Mouse (Mus musculus) limb, embryonic 10.5 days (tissue): Measurements from ENCODE around the gene Vgf. TPM values are rescaled to one million over a fixed set of nuclear protein-coding genes. Genes with fewer than 3 reads are reported as not detected.

ENCODE experiments used
- DNase-seq: peaks from one replicate; pipeline ENCODE4 v3.0.0-alpha.2; 2017; ENCODE audit warnings: low spot score
- H3K27ac ChIP-seq: fragments of 300-500 bp; sonication (generic); 2 replicates; pipeline ENCODE4 v1.5.1; 2016; ENCODE audit warnings: mild to moderate bottlenecking
- H3K27me3 ChIP-seq: fragments of 300-500 bp; sonication (generic); 2 replicates; pipeline ENCODE4 v1.6.1; 2016; ENCODE audit warnings: low read depth, mild to moderate bottlenecking; ENCODE audit not compliant: poor library complexity, severe bottlenecking
- H3K36me3 ChIP-seq: fragments of 300-500 bp; sonication (generic); 2 replicates; pipeline ENCODE4 v1.6.1; 2016; ENCODE audit warnings: mild to moderate bottlenecking, moderate library complexity
- H3K4me1 ChIP-seq: fragments of 300-500 bp; sonication (generic); 2 replicates; pipeline ENCODE4 v1.6.1; 2016
- H3K4me3 ChIP-seq: fragments of 300-500 bp; sonication (generic); 2 replicates; pipeline ENCODE4 v1.5.1; 2016; ENCODE audit warnings: mild to moderate bottlenecking, moderate library complexity
- H3K9me3 ChIP-seq: fragments of 300-500 bp; sonication (generic); replicated peaks from 2 replicates; pipeline ENCODE4 v1.6.1; 2016; ENCODE audit warnings: mild to moderate bottlenecking
- WGBS: fragments of 180-500 bp; shearing (Covaris S2); methylation state at CpG from one replicate; pipeline ENCODE4 v1.1.7; 2016; 5-methylcytosine and 5-hydroxymethylcytosine counted together
- polyA plus RNA-seq: library from polyadenylated mRNA; unstranded; fragments of >200 nt; fragmentation: Nextera tagmentation; extraction: Ambion mirVana; gene quantifications from 2 replicates; pipeline ENCODE4 v1.2.1, GENCODE M21; 2016

Vgf gene
- polyA plus RNA-seq, 1 experiment from 2014 or later: 0.16 TPM

- Histone ChIP-seq H3K27ac (no peak overlapping the region), H3K9me3 (no peaks in the 10 kb centered on the region), H3K36me3 (no peaks in the 10 kb centered on the region), H3K4me3 (no peak overlapping the region), H3K27me3 (no peaks in the 10 kb centered on the region), H3K4me1 (no peaks in the 10 kb centered on the region)
- WGBS: 62% methylated on average over 8 of the region's 8 CpGs
- DNase-seq: no peak
Observed at GRCm38 (mm10) chr5:137007276-137007675, 18.9 kb upstream of the Vgf start.

- Histone ChIP-seq H3K4me1 (no peaks in the 10 kb centered on the region), H3K36me3 (no peaks in the 10 kb centered on the region), H3K27ac (no peak overlapping the region), H3K4me3 (no peak overlapping the region), H3K9me3 (no peaks in the 10 kb centered on the region), H3K27me3 (no peaks in the 10 kb centered on the region)
- peak; percentile 54 for DNase-seq
- WGBS: 41% methylated on average over 3 of the region's 3 CpGs
Observed at GRCm38 (mm10) chr5:137009988-137010387, 16.2 kb upstream of the Vgf start.

- Histone ChIP-seq H3K9me3 (no peaks in the 10 kb centered on the region), H3K27ac (no peak overlapping the region), H3K36me3 (no peaks in the 10 kb centered on the region), H3K27me3 (no peaks in the 10 kb centered on the region), H3K4me1 (no peaks in the 10 kb centered on the region), H3K4me3 (no peak overlapping the region)
- WGBS: 81% methylated on average over 15 of the region's 15 CpGs
- no peak for DNase-seq
Observed at GRCm38 (mm10) chr5:137012401-137012950, 13.7 kb upstream of the Vgf start.

GRCm38 (mm10) chr5:137015913-137016312 lies 10.3 kb upstream of the Vgf start:
- DNase-seq: no peak
- H3K4me1 ChIP-seq: no peaks in the 10 kb centered on the region
- no peaks in the 10 kb centered on the region for H3K9me3 ChIP-seq
- 90% methylated on average over 3 of the region's 3 CpGs for WGBS
- H3K27ac ChIP-seq: no peak overlapping the region
- H3K36me3 ChIP-seq: no peaks in the 10 kb centered on the region
- no peak overlapping the region for H3K4me3 ChIP-seq
- H3K27me3 ChIP-seq: no peaks in the 10 kb centered on the region

- Histone ChIP-seq H3K9me3 (no peaks in the 10 kb centered on the region), H3K4me1 (peaks cover 9% of the 10 kb centered on the region), H3K27ac (no peak overlapping the region), H3K36me3 (no peaks in the 10 kb centered on the region), H3K4me3 (no peak overlapping the region), H3K27me3 (peaks cover 56% of the 10 kb centered on the region)
- DNase-seq: no peak
- WGBS: 58% methylated on average over 3 of the region's 3 CpGs
Observed at GRCm38 (mm10) chr5:137024318-137024717, 1.9 kb upstream of the Vgf start.

GRCm38 (mm10) chr5:137025132-137025531 lies 1.1 kb upstream of the Vgf start:
- Histone ChIP-seq H3K27me3 (peaks cover 64% of the 10 kb centered on the region), H3K4me3 (peak overlapping the region; percentile 22; the same call in 1 of the 2 replicates), H3K27ac (no peak overlapping the region), H3K4me1 (peaks cover 16% of the 10 kb centered on the region), H3K9me3 (no peaks in the 10 kb centered on the region), H3K36me3 (no peaks in the 10 kb centered on the region)
- DNase-seq: peak; percentile 87
- WGBS: under 1% methylated on average over 23 of the region's 23 CpGs

- Histone ChIP-seq H3K9me3 (no peaks in the 10 kb centered on the region), H3K27ac (no peak overlapping the region), H3K4me3 (peak overlapping the region; percentile 51; the same call in 1 of the 2 replicates), H3K36me3 (no peaks in the 10 kb centered on the region), H3K27me3 (peaks cover 100% of the 10 kb centered on the region), H3K4me1 (peaks cover 46% of the 10 kb centered on the region)
- whole genome bisulfite sequencing: 5% methylated on average over 28 of the region's 29 CpGs
- DNase-seq: no peak
Observed at GRCm38 (mm10) chr5:137028561-137029272, 2.5 kb downstream of the Vgf start.

GRCm38 (mm10) chr5:137029273-137029585 lies 3.0 kb downstream of the Vgf start:
- Histone ChIP-seq H3K4me1 (peaks cover 46% of the 10 kb centered on the region), H3K4me3 (peak overlapping the region; percentile 51), H3K9me3 (no peaks in the 10 kb centered on the region), H3K27me3 (peaks cover 100% of the 10 kb centered on the region), H3K36me3 (no peaks in the 10 kb centered on the region), H3K27ac (no peak overlapping the region)
- 2% methylated on average over 8 of the region's 8 CpGs for WGBS
- no peak for DNase-seq

- H3K36me3 ChIP-seq: peaks cover under 1% of the 10 kb centered on the region; the same call in 1 of the 2 replicates
- H3K27me3 ChIP-seq: peaks cover 99% of the 10 kb centered on the region
- DNase-seq: peak; percentile 99
- peaks cover 46% of the 10 kb centered on the region for H3K4me1 ChIP-seq
- H3K9me3 ChIP-seq: no peaks in the 10 kb centered on the region
- peak overlapping the region; percentile 51 for H3K4me3 ChIP-seq
- H3K27ac ChIP-seq: no peak overlapping the region
- WGBS: under 1% methylated on average over 52 of the region's 52 CpGs
Observed at GRCm38 (mm10) chr5:137029643-137030415, 3.6 kb downstream of the Vgf start.

GRCm38 (mm10) chr5:137030416-137030810 lies 4.2 kb downstream of the Vgf start:
- no peak overlapping the region for H3K27ac ChIP-seq
- peaks cover 6% of the 10 kb centered on the region for H3K36me3 ChIP-seq
- H3K4me1 ChIP-seq: peaks cover 46% of the 10 kb centered on the region
- peak overlapping the region; percentile 51 for H3K4me3 ChIP-seq
- 15% methylated on average over 22 of the region's 22 CpGs for WGBS
- no peak for DNase-seq
- peaks cover 98% of the 10 kb centered on the region for H3K27me3 ChIP-seq
- no peaks in the 10 kb centered on the region for H3K9me3 ChIP-seq

- peak overlapping the region; percentile 57 for H3K4me3 ChIP-seq
- H3K9me3 ChIP-seq: no peaks in the 10 kb centered on the region
- H3K4me1 ChIP-seq: peaks cover 46% of the 10 kb centered on the region
- peak; percentile 55 for DNase-seq
- H3K27ac ChIP-seq: no peak overlapping the region
- peaks cover 89% of the 10 kb centered on the region for H3K27me3 ChIP-seq
- peaks cover 15% of the 10 kb centered on the region for H3K36me3 ChIP-seq
- WGBS: 1% methylated on average over 78 of the region's 78 CpGs
Observed at GRCm38 (mm10) chr5:137031076-137032032, 5.2 kb downstream of the Vgf start.

- peak; percentile 45 for DNase-seq
- WGBS: under 1% methylated on average over 33 of the region's 33 CpGs
- Histone ChIP-seq H3K9me3 (no peaks in the 10 kb centered on the region), H3K4me3 (peak overlapping the region; percentile 57), H3K27ac (no peak overlapping the region), H3K4me1 (peaks cover 46% of the 10 kb centered on the region), H3K36me3 (peaks cover 22% of the 10 kb centered on the region), H3K27me3 (peaks cover 82% of the 10 kb centered on the region)
Observed at GRCm38 (mm10) chr5:137032033-137032421, 5.8 kb downstream of the Vgf start.
